Mouse (Mus musculus): Measurements from ENCODE around the gene Prss47. TPM values are rescaled to one million over a fixed set of nuclear protein-coding genes. Genes with fewer than 3 reads are reported as not detected.

Prss47 gene
- total RNA-seq (2021): not detected
- long read RNA-seq, experiment 1: 0 reads
- long read RNA-seq, experiment 2: 0 reads

- Histone ChIP-seq H3K4me3 (no peak within 1 kb of the TSS), H3K27ac (no peak within 1 kb of the TSS)
- DNase-seq (ENCODE audit: low spot score in 2 of 2): no peak
- no peak for TF ChIP-seq CTCF (conservative IDR thresholded peaks at IDR 0.05)
These were observed at the start of gene Prss47 for GRCm38 (mm10) chr13:65052660-65053059. Gene Prss47 (minus strand): TSS chr13:65052760.

- Histone ChIP-seq H3K4me3 (no peak overlapping the region), H3K27ac (0 out of 2 replicates have a peak overlapping the region, but pooled peaks have one; percentile 25)
- DNase-seq (ENCODE audit: low spot score in 2 of 2): no peak
- 0 out of 2 replicates have a peak, but pooled peaks have one; percentile 7 for TF ChIP-seq CTCF (conservative IDR thresholded peaks at IDR 0.05)
These were observed 48.7 kb upstream of the Prss47 start for GRCm38 (mm10) chr13:65101232-65101631.

GRCm38 (mm10) chr13:65100678-65101077 is 48.1 kb upstream of the Prss47 start:
- 0 out of 2 replicates have a peak overlapping the region, but pooled peaks have one; percentile 25 for H3K27ac ChIP-seq
- TF ChIP-seq CTCF (conservative IDR thresholded peaks at IDR 0.05): no peak
- H3K4me3 ChIP-seq: no peak overlapping the region
- no peak for DNase-seq (ENCODE audit: low spot score in 2 of 2)

GRCm38 (mm10) chr13:65097018-65097417 is 44.5 kb upstream of the Prss47 start:
- no peak overlapping the region for H3K27ac ChIP-seq
- no peak for DNase-seq (ENCODE audit: low spot score in 2 of 2)
- no peak overlapping the region for H3K4me3 ChIP-seq
- no peak for TF ChIP-seq CTCF (conservative IDR thresholded peaks at IDR 0.05)

DNA sequence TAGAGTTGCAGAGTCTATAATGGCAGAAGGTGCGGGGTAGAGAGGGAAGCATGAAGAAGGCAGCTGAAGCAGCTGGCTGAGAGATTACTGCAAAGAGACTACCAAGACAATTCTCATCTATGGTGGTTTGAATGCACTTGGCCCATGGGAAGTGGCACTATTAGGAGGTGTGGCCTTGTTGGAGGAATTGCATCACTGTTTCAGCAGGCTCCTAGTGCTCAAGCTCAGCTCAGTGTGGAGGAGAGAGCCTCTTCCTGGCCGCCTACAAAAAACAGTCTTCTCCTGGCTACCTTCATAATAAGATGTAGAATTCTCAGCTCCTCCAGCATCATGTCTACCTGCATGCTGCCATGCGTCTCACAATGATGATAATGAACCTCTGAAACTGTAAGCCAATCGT is 43.4 kb upstream of the Prss47 start:
- TF ChIP-seq CTCF (conservative IDR thresholded peaks at IDR 0.05): no peak
- Histone ChIP-seq H3K27ac (no peak overlapping the region), H3K4me3 (no peak overlapping the region)
- no peak for DNase-seq (ENCODE audit: low spot score in 2 of 2)

GRCm38 (mm10) chr13:65069969-65070368 is 17.4 kb upstream of the Prss47 start:
- DNase-seq (ENCODE audit: low spot score in 2 of 2): no peak
- H3K4me3 ChIP-seq: no peak overlapping the region
- no peak for TF ChIP-seq CTCF (conservative IDR thresholded peaks at IDR 0.05)
- no peak overlapping the region for H3K27ac ChIP-seq

DNA sequence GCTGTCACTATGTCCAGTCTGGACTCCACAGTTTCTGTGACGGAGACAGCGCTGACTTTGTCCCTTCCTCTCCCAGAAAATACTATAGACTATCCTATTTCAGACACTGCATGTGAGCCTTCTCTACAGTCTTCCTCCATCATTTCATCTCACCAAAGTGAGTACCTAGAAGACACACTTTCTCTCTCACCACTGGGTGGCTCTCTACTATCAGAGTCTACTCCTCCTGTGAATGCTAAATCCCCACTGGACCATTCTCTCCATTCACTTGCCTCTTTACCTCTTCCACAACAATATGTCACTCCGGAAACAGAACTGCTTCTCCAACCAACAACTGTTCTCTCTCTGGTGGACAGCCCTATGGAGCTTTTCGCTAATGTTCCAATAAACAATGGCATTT is 17.5 kb downstream of the Prss47 start:
- no peak overlapping the region for H3K4me3 ChIP-seq
- DNase-seq (ENCODE audit: low spot score in 2 of 2): peak in 1 of 2 experiments; percentile 11
- H3K27ac ChIP-seq: no peak overlapping the region
- peak; percentile 73 for TF ChIP-seq CTCF (conservative IDR thresholded peaks at IDR 0.05)

GRCm38 (mm10) chr13:65032758-65033157 is 19.8 kb downstream of the Prss47 start, which contains the start of gene Spata31d1c:
Gene Spata31d1c (plus strand): TSS chr13:65033058.
- TF ChIP-seq CTCF (conservative IDR thresholded peaks at IDR 0.05): no peak
- no peak within 1 kb of the TSS for H3K27ac ChIP-seq
- H3K4me3 ChIP-seq: no peak within 1 kb of the TSS
- DNase-seq (ENCODE audit: low spot score in 2 of 2): no peak

GRCm38 (mm10) chr13:65011052-65011738 is 41.4 kb downstream of the Prss47 start:
- DNase-seq (ENCODE audit: low spot score in 2 of 2): no peak
- no peak for TF ChIP-seq CTCF (conservative IDR thresholded peaks at IDR 0.05)
- no peak overlapping the region for H3K4me3 ChIP-seq
- H3K27ac ChIP-seq: no peak overlapping the region

DNA sequence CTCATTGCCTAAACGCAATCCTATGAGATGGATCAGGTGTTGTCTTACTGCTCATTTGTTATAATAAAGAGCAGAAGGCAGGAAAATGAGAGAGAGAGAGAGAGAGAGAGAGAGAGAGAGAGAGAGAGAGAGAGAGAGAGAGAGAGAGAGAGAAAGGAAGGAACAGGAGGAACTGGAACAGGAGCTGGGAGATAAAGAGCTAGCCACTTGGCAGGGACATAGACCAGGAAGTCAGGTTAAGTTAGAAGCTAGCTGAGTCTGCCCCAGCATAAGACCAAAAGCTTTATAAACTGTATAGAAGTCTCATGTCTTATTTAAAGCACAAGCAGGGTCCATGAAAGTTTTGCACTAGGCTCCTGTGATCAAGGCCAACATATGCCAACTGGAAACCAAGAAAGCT is 44.6 kb downstream of the Prss47 start:
- H3K27ac ChIP-seq: no peak overlapping the region
- DNase-seq (ENCODE audit: low spot score in 2 of 2): no peak
- no peak overlapping the region for H3K4me3 ChIP-seq
- TF ChIP-seq CTCF (conservative IDR thresholded peaks at IDR 0.05): no peak

DNA sequence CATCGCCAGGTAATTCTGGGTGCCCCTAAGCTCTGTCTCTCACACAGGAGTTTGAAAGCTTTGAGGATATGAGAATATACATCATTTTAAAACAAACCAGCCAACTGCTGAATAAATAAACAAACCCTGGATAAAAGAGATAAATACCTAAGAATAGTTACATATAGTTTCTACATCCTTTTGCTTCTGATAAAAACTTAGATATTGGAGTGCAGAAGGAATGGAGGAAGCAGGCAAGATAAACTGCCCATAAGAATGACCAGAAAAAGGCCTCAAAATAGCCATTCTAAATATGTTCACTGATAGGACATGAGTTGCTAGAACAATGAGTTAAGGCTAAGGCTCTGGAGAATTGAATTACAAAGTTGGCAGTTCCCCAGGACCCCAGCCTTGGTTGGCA is 45.8 kb downstream of the Prss47 start:
- TF ChIP-seq CTCF (conservative IDR thresholded peaks at IDR 0.05): no peak
- Histone ChIP-seq H3K4me3 (no peak overlapping the region), H3K27ac (no peak overlapping the region)
- no peak for DNase-seq (ENCODE audit: low spot score in 2 of 2)

- Histone ChIP-seq H3K27ac (no peak overlapping the region), H3K4me3 (no peak overlapping the region)
- DNase-seq (ENCODE audit: low spot score in 2 of 2): no peak
- peak; percentile 57 for TF ChIP-seq CTCF (conservative IDR thresholded peaks at IDR 0.05)
These were observed 47.1 kb downstream of the Prss47 start for GRCm38 (mm10) chr13:65005414-65005813.

Other genes starting within 250 kb of the Prss47 start
- 1 to 10 TPM; 3.5 to 3.6 TPM for gene Cntnap3, start 148.8 kb downstream of the Prss47 start, total RNA-seq (2021)
- not detected for gene Spata31, start 135.4 kb downstream of the Prss47 start, total RNA-seq (2021)
- gene Spata31d1c, start 19.7 kb downstream of the Prss47 start, total RNA-seq (2021): not detected
- gene Mfsd14b, start 60.2 kb upstream of the Prss47 start, total RNA-seq (2021): 10 to 100 TPM; 39.8 to 41.4 TPM
- gene Olfr465-ps1, start 85.3 kb upstream of the Prss47 start, total RNA-seq (2021): not detected
- gene Olfr466, start 97.5 kb upstream of the Prss47 start, total RNA-seq (2021): not detected
- gene Nlrp4f, start 153.2 kb upstream of the Prss47 start, total RNA-seq (2021): under 1 TPM in 1 of 2 experiments, not detected in 1; 0.26 TPM
- under 1 TPM; 0.31 to 0.49 TPM for gene Gm10775, start 206.8 kb upstream of the Prss47 start, total RNA-seq (2021)
- 10 to 100 TPM; 66.5 to 68.5 TPM for gene Zfp369, start 226.1 kb upstream of the Prss47 start, total RNA-seq (2021)

Measured in layer of hippocampus, adult 2 months (tissue).